Mouse (Mus musculus) embryonic fibroblast, embryonic 13.5 days (primary cell): Measurements from ENCODE around the gene Dgki.

ENCODE experiments used
- CTCF ChIP-seq: IDR thresholded peaks from 2 replicates; pipeline ENCODE4 v1.5.1; 2011; ENCODE audit warnings: mild to moderate bottlenecking, control low read depth, low read length, moderate library complexity, borderline replicate concordance; ENCODE audit not compliant: insufficient read depth
- POLR2A ChIP-seq: IDR thresholded peaks from 2 replicates; pipeline ENCODE4 v1.6.1; 2011; ENCODE audit warnings: low read depth, mild to moderate bottlenecking, control low read depth, low read length, moderate library complexity

DNA sequence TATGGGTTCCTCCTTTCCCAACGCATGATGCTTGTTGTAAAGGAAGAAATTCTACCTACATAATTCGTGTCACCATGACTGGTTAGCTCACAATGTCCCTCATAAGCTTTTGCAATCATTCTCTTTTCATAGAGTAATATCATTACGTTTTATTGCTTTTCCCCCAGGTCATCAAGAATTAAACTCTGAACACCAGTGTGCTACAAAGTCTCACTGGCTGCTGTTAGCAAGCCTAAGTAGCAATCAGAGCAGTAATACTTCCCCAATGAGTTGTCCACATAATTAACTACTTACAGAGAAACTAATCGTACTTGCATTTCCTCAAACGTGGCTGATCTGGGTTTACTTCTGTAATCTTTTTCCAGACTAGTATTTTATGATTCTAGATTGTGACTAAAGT, 296.7 kb downstream of the Dgki start:
- TF ChIP-seq CTCF, result no peak
- no peak for TF ChIP-seq POLR2A
